Mouse (Mus musculus) retina, embryonic 14.5 days (tissue): ENCODE measurements around the gene Tnrc18.
A peak's percentile ranks its signal among the peaks of the same experiment; 100 is the strongest.

Source experiments
- DNase-seq: peaks from one replicate; pipeline ENCODE4 v3.0.0-alpha.2; 2015; ENCODE audit warnings: low spot score

The Tnrc18 gene

DNA sequence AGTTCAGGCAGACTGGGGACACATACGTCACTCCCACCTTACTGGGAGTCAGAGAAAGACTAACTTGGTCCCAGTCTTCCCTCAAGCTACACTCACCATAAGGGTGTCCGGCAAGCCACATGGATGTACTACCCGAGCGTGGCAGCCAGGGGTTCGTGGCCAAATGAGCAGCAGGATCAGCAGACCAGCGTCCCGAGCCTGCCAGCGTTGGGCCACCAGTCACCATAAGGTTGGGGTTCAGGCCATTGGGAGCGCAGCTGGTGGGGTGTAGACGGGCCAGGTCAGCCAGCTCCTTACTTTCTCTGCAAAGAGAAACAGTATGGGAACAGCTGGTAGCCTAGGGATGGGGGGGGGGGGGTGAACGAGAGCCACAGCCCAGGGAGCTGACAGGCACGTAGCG lies 41.4 kb downstream of the Tnrc18 start:
- no peak for DNase-seq

DNA sequence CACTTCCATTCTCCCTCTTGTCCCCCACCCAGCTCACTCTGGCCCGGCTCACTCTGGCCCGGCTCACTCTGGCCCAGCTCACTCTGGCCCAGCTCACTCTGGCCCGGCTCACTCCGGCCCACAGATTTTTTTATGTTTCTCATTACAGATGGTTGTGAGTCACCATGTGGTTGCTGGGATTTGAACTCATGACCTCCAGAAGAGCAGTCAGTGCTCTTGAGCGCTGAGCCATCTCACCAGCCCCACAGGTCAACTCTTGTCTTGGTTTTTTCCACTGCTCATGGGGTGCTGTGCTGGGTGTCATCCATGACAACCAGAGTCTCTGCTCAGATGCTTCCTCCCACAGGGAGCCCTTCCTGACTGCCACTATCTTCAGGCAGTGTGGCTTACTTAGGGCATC lies 42.7 kb downstream of the Tnrc18 start:
- DNase-seq, result no peak

DNA sequence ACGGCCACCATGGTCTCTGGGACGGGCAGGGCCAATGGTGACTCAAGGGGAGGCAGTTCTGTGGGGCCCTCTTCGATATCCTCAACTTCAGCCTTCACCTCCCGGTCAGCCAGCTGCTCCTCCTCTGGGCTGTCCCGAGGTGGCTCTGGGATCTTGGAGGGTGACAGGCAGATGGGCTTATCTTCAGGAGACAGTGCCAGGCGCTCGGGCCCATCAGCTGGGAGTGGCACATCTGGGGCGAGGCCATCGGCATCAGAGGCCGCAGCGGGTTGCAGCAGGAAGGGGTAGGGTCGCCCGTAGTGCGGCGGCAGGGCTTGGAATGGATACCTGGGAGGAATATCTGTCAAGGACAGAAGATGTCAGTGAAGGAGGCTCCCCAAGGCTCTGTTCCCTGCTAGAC lies 45.5 kb downstream of the Tnrc18 start:
- no peak for DNase-seq

DNA sequence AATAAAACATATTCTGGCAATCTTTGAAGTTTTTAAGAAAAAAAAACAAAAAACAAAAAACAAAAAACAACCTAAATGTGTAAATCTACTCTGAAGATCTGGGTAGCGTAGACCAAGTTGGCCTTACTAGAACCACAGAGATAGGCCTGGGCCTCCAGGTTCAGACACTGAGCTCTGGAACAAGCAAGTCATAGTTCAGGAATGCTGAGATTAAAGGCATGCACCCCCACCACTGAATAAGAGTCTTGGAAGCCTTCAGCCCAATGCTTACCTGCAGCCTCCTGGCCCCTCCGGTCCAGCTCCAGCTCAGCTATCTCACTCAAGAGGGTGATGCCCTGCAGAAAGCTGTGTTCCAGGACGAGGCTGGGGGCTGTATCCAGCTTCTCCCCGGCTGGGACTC lies 46.4 kb downstream of the Tnrc18 start:
- DNase-seq, result no peak

DNA sequence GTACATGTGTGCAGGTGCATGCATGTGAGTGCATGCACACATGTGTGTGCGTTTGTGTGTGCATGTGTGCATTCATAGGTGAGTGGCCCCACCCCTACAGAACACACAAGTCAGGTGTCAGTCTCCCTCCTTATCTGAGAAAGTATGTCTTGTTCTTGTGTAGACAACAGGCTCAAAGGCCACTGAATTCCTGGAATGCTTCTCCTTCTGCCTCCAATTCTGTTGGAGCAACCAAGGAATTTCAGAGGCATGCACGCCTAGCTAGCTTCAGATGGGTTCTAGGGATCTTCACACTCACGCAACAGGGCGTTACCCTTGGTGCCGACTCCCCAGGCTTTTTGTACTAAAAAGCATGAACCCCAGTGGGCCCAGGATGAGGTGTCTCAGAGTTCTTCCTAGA lies 47.8 kb downstream of the Tnrc18 start:
- no peak for DNase-seq

DNA sequence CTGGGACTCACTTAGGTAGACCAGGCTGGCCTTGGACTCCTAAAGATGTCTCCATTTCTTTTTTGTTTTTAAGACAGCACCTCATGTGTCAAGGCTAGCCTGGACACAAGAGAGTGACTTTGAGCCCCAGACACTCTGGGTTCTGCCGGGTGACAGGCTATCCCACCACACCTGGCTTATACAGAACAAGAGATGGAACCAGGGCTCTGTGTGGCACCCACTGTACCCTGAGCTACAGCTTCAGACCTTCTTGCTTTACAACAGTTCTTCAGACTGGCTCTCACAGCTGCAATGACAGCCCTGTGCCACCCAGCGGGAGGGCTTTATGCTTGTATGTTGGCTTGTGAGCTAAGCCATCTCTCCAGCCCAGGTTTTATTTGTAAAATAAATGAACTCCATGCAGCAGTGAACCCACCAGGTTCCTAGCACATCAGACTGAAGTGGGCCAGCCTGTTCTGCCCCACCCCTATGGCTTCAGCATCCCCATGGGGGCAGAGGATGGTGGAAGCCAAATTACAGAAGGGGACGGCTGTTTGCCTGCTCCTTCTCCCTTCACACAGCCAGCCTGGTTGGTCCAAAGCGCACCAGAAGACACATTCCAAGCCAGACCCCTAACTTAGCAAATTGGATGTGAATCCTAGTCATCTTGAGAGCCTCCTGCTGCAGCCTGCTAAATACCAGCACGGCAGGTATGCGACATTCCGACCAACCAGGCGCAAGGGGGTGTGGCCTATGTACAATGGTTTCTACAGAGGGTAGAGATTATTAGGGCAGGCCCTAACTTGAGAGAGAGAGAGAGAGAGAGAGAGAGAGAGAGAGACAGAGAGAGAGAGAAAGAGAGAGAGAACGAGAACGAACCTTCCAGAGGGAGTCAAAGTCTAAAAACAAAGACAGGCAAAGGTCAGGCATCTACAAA lies 48.9 kb downstream of the Tnrc18 start:
- peak; percentile 13 for DNase-seq

DNA sequence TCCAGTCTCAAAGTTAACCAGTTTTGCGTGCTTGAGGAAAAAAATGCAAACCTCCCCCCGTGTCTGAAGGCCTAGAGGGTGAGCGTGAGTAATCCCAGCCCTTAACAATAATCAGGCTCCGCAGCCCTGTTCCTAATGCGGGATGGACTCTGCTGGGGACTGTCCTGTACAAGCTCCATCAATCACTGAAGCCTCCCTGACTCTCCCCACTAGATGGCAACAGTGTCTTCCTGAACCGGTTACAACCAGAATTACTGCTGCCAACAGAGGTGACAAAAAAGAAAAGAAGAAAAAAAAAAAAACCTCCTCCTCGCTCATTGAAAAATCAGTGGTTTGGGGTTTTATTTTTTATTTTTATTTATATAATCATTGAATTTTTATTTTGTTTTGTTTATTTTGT lies 49.5 kb downstream of the Tnrc18 start:
- peak; percentile 90 for DNase-seq

DNA sequence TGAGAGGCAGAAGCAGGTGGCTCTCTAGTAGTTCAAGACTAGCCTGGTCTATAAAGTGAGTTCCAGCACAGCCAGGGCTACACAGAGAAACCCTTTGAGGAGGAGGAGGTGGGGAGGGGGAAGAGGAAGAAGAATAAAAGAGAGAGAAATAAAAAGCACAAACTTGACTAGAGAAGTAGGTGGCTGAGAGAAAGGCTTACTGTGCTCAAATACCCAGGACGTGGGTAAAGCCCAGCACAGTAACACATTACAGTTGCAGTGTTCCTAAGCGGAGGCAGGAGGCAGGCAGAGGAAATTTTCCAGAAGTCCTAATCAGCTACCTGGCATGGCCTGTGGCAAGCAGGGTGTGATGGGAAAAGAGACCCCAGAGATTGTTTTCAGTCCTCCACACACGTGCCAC lies 50.8 kb downstream of the Tnrc18 start:
- DNase-seq, result no peak

DNA sequence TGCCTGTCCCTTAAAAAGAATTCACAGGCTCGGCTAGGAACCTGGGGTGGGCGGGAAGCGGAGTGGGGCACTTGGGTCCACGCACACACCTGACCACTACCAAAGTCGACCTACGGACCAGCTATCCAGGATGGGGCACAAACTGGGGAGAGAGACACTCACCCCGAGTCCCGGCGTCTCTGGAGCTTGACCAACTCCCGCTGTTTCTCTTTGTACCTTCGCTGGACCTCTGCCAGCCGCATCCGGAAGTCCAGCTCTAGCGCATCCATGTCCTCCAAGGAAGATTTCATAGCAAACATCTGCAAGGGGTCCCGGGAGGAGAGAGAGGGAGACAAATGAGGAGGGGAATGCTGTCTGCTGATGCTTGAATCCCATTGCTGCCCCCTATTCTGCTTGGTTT lies 52.6 kb downstream of the Tnrc18 start:
- no peak for DNase-seq

DNA sequence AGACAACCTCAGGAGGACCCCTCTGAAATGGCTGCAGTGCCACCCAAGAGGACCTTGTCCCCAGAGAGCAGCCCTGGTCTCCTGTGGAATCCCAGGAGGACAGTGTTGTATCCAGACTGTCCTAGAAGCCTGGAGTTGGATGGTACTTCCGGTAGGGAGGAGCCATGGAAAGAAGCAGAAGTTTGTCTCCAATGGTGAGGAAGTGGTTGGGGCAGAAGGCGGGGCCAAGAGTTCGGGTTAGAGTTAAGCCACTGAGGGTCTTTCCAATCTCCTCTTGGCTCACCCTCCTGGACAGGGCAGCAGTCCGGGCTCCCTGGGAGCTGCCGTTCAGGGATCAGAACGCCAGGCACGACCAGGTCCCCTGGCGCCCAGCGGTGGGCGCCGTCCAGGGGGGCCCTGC lies 53.2 kb downstream of the Tnrc18 start:
- DNase-seq, result no peak

DNA sequence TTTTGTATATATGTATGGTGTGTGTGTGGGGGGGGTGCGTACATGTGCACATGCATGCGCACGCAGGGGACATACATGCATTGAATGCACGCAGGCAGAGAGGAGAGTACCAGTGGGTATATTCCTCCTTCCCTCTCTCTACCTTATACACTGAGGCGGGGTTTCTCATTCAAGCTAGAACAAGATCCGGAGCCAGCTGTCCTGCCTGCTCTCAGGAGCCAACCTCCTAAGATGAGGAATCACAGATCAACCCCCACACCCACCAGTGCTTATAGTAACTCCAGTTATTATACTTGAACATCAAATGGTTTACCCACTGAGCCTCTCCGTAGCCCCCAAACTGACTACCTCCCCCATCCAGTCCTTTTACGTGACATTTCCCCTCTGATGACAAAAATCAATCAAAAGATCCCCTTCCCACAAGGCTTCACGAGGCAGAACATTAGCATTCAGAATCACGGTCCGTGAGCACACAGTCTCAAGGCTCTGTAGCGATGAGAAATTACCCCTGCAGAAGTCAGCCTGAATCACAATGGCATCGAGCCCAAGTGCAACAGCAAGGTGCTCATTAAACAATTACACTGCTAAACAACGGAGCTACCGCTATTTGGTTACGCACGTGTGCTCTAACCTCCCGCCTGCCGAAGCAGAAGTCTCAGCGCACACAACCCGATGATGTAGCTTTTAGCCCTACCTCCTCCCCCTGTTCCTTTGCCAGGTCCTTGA lies 55.2 kb downstream of the Tnrc18 start:
- no peak for DNase-seq

DNA sequence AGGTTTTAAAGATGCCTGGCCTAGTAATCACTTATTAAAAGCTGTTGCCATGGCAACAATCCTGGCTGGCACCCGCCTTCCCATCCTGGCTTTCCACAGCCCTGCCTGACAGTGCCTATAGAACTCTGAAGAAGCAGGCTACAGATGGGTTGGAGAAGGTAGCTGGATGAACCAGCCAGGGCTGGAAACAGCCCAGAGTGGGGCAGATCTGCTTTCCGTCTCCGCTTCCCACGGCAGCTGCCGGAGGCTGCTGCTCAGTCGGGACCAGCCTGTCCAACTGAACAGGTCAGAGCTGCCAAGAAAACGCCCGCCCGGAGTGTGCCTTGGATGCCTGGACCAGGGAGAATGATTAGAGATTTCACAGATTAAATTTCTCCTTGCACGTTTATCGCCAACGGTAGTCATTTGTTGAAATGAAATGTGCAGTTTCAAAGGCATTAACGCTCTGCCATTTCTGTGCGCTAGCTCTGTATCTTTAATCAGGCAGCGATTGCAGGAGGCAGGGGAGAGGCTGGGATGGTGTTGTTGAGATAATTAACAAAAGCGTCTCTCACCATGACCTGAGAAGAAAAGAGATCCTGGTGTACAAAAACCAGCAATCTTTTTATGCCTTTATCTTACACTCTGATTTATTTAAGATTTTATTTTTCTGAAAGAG lies 56.0 kb downstream of the Tnrc18 start:
- no peak for DNase-seq

DNA sequence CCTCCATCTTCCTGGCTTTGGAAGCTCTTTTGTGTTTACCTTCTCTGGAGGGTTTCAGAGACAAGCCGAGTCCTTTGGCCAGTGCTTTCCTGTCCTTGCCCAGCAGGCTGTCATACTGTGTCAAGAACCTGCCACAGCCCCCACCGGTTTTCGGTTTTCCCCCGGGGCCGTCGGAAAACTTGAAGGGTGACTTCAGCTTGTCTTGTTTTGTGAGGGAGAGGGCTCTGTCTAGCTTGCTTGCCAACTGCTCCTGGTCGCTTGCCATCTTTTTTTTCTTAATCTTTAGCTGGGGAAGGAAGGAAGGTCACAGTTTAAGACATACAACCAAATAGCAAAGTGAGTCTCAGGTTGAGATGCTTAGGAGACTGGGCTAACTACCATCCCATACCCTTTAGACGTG lies 57.7 kb downstream of the Tnrc18 start:
- no peak for DNase-seq

DNA sequence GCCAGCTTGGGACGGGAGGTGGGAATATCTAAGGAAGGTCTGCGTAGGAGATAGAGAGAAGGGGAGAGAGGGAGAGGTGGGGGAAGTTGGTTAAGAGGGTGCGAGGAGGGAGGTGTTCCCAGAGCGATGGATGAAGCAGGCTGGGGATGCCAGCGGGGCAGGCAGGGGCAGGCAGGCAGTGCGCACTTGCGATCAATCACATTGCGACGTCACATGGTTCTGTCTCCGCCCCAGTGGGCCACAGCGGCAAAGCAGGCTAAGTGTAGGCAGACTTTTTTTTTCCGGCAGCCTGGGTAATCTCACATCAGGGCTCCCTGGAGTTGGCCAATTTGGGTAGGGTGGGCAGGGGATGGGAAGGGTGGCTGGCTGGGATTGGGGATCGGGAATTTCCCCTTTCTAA lies 65.2 kb downstream of the Tnrc18 start:
- no peak for DNase-seq

DNA sequence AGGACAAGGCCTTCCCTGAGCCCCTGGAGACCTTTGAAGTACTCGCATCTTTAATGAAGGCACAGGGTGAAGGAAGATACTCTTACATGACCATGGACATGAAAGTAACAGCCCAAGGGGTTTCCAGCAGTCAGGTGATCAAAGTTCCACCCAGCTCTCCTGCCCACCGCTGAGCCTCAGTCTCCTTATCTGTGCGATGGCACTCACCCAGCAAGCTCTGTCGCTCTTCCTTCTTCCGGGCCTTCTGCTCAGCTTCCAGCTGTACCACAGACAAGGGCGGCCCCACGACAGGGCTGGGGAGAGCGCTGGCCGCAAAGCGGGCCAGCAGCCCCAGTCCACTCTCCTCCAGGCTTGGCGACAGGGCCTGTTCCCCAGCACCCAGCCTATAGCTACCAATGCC lies 67.3 kb downstream of the Tnrc18 start:
- DNase-seq, result no peak

DNA sequence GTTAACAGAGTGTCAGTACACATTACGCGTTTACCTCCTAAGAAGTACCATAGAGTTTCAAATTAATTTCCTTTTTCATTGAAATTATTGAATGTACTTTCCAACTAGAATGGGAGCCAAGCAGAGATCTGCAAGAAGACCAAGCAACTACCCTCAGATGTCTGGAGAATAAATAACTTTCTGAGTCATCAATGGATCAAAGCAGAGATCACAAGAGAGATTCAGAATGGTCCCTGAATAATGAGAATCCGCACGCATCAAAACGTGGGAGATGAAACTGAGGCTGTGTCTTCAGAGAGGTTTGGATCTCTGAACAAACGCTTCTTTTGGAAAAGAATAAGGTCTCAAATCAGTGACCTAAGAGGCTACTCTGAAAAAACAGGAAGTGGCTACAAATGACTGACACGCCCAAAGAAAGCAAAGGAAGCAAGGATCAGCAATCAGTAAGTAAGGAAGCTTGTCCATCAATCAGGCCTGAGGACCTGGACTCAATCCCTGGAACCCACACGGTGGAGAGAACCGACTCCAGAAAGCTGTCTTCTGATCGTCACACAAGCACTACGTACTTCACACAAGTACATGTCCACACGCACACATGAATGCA lies 70.3 kb downstream of the Tnrc18 start:
- no peak for DNase-seq

DNA sequence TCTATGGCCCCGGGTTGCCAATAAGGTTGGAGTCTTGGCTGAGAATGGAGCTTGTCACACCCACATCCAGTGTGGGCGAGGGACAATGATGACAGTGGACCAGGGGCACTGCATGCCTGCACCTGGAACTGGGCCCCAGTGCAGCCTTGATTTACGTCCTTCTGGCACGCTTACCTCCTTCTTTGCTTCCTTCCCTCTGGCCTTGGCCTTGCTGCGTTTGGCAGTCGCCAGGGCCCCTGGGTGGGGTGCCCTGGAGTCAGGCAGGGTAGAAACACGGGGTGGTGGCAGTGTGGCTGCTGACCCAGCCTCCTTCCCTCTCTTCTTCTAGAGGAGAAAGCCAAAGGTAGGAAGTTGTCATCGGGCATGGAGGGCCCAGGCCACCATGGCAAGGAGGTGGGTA lies 77.5 kb downstream of the Tnrc18 start:
- DNase-seq, result no peak

DNA sequence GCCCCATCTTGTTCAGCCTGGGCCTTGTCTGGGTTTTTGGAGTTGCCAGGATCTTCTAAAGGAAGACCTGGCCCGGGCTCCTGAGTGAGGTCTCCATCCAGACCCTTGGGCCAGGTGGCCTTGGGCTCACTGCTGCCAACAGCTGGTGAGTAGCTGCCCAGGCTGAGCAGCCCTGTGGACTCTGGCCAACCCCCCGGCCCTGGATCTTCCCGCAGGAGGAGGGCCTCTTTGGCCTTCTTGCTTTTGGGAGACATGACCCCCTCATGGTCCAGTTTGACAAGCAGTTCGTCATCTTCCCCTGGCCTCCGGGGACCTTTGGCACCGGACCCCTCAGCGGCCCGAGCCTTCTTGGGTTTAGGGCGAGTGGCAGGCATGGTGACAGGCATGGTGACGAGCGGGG lies 85.5 kb downstream of the Tnrc18 start:
- no peak for DNase-seq

DNA sequence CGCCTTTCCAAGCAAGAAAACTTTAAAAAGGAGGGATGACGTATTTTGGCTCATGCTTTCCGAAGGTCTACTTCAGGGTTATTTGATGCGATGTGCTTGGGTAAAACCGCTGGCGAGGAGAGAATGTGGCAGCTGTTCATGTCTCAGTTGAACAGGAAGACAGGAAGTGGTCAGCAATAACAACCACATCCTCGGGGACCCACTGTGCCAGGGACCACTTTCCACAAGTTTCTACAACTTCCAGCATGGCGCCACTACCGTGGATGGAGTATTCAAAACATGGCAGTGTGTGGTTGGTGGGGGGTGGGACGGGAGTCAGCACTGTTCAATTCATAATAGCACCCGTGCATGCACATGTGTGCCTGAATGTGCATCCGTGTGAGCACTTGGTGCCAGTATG lies 87.2 kb downstream of the Tnrc18 start:
- DNase-seq, result no peak

DNA sequence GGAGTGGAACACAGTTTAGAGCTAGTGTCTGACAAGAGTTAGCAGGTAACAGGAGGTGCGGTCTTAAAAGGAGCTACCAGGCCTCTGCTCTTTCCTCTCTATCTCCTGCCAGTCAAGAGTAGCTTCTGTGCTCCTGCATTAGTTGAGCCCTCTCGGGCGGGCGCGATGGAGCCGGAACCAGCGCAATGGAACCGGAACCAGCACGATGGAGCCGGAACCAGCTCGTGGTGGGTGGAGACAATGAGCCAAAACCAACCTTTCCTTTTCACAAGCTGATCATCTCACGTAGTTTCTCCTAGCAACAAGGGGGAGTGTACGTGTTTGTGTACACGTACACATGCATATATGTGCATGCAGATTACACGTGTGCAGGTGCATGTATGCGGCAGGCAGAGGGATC lies 89.2 kb downstream of the Tnrc18 start:
- no peak for DNase-seq

DNA sequence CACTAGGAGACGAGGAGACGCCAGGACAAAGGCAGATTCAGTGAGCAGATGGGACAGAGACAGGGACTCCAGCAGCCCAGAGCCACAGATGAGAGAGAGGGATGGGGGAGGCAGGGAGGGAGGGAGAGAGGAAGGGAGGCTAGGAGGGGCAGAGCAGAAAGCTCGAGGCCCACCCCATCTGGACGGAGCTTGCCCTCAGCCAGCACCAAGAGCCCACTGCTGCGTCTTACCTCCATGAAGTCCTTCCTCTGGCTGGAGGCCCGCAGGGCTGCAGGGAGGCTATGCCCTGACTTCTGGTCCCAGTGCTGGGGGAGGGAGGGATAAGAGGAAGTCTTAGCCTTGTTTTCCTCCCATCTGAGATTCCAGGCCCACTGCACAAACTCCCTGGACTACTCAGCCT lies 90.7 kb downstream of the Tnrc18 start:
- DNase-seq, result no peak

DNA sequence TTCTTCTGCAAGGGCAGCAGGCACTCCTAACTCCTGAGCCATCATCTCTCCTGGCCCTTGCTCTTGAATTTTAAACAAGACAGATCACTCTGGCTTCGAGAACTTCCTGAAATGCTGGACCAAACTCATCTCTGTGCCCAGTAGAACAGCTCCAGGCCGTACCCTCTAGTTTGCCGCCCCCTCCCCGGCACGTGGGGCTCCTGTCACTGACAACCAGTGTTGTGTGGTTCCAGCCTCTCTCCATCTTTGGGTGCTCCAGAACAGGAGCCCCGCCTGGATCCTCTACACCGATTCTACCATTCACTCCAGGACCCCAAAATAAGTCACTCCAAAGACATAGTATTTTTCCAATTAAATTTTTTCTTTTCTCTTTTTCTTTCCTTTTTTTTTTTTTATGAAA lies 93.2 kb downstream of the Tnrc18 start:
- DNase-seq, result no peak
